Mouse (Mus musculus): Measurements from ENCODE around the gene Slain1. TPM values are rescaled to one million over a fixed set of nuclear protein-coding genes. Genes with fewer than 3 reads are reported as not detected.
"Not testable (repeated sequence)": the region's sequence is repeated elsewhere in the genome, so short reads cannot be mapped to it uniquely, and the experiment has no call there.

Slain1 gene
- polyA plus RNA-seq, 1 experiment = 53.0 TPM

- 85% methylated on average over 1 of the region's 1 CpGs for WGBS
- H3K27me3 ChIP-seq (ENCODE audit: control insufficient read depth, insufficient read depth, low read length) = no peaks in the 10 kb centered on the region
- no peaks in the 10 kb centered on the region for H3K36me3 ChIP-seq (ENCODE audit: control insufficient read depth, insufficient read depth, low read length)
- no peak overlapping the region for H3K27ac ChIP-seq (ENCODE audit: control insufficient read depth, insufficient read depth, low read length)
- TF ChIP-seq POLR2A (IDR thresholded peaks at IDR 0.05; ENCODE audit: control insufficient read depth, extremely low read depth, insufficient read depth, low read length, poor library complexity) (no peak), CTCF (IDR thresholded peaks at IDR 0.05; ENCODE audit: borderline replicate concordance, control insufficient read depth, extremely low read depth, insufficient read depth, low read length, poor library complexity) (no peak)
- no peak overlapping the region for H3K4me3 ChIP-seq (ENCODE audit: control insufficient read depth, insufficient read depth, low read length)
- H3K4me1 ChIP-seq (replicated peaks; ENCODE audit: control insufficient read depth, insufficient read depth, low read length) = no peaks in the 10 kb centered on the region
- DNase-seq = no peak
These were observed 82.6 kb downstream of the Slain1 start for GRCm38 (mm10) chr14:103732626-103733025.

GRCm38 (mm10) chr14:103741216-103741615, 91.2 kb downstream of the Slain1 start:
- Histone ChIP-seq H3K27ac (ENCODE audit: control insufficient read depth, insufficient read depth, low read length) (no peak overlapping the region), H3K27me3 (ENCODE audit: control insufficient read depth, insufficient read depth, low read length) (no peaks in the 10 kb centered on the region), H3K36me3 (ENCODE audit: control insufficient read depth, insufficient read depth, low read length) (no peaks in the 10 kb centered on the region), H3K4me1 (replicated peaks; ENCODE audit: control insufficient read depth, insufficient read depth, low read length) (no peaks in the 10 kb centered on the region; the same call in none of the 2 replicates), H3K4me3 (ENCODE audit: control insufficient read depth, insufficient read depth, low read length) (no peak overlapping the region)
- TF ChIP-seq CTCF (IDR thresholded peaks at IDR 0.05; ENCODE audit: borderline replicate concordance, control insufficient read depth, extremely low read depth, insufficient read depth, low read length, poor library complexity) (no peak), POLR2A (IDR thresholded peaks at IDR 0.05; ENCODE audit: control insufficient read depth, extremely low read depth, insufficient read depth, low read length, poor library complexity) (no peak)
- 65% methylated on average over 7 of the region's 7 CpGs for WGBS
- no peak for DNase-seq

- DNase-seq = no peak
- TF ChIP-seq CTCF (IDR thresholded peaks at IDR 0.05; ENCODE audit: borderline replicate concordance, control insufficient read depth, extremely low read depth, insufficient read depth, low read length, poor library complexity) (no peak), POLR2A (IDR thresholded peaks at IDR 0.05; ENCODE audit: control insufficient read depth, extremely low read depth, insufficient read depth, low read length, poor library complexity) (no peak)
- WGBS = 93% methylated on average over 8 of the region's 8 CpGs
- Histone ChIP-seq H3K4me3 (ENCODE audit: control insufficient read depth, insufficient read depth, low read length) (no peak overlapping the region), H3K27ac (ENCODE audit: control insufficient read depth, insufficient read depth, low read length) (no peak overlapping the region), H3K36me3 (ENCODE audit: control insufficient read depth, insufficient read depth, low read length) (no peaks in the 10 kb centered on the region), H3K27me3 (ENCODE audit: control insufficient read depth, insufficient read depth, low read length) (no peaks in the 10 kb centered on the region), H3K4me1 (replicated peaks; ENCODE audit: control insufficient read depth, insufficient read depth, low read length) (no peaks in the 10 kb centered on the region; the same call in none of the 2 replicates)
These were observed 92.1 kb downstream of the Slain1 start for GRCm38 (mm10) chr14:103742150-103742549.

- no peak for DNase-seq
- no peak for TF ChIP-seq POLR2A (IDR thresholded peaks at IDR 0.05; ENCODE audit: control insufficient read depth, extremely low read depth, insufficient read depth, low read length, poor library complexity)
- no peak for TF ChIP-seq CTCF (IDR thresholded peaks at IDR 0.05; ENCODE audit: borderline replicate concordance, control insufficient read depth, extremely low read depth, insufficient read depth, low read length, poor library complexity)
- Histone ChIP-seq H3K4me3 (ENCODE audit: control insufficient read depth, insufficient read depth, low read length) (no peak overlapping the region), H3K27ac (ENCODE audit: control insufficient read depth, insufficient read depth, low read length) (no peak overlapping the region), H3K4me1 (replicated peaks; ENCODE audit: control insufficient read depth, insufficient read depth, low read length) (no peaks in the 10 kb centered on the region; the same call in 1 of the 2 replicates), H3K36me3 (ENCODE audit: control insufficient read depth, insufficient read depth, low read length) (no peaks in the 10 kb centered on the region), H3K27me3 (ENCODE audit: control insufficient read depth, insufficient read depth, low read length) (no peaks in the 10 kb centered on the region)
- WGBS = 77% methylated on average over 6 of the region's 6 CpGs
These were observed 97.3 kb downstream of the Slain1 start for GRCm38 (mm10) chr14:103747345-103747744.

- not testable (repeated sequence) for H3K4me1 ChIP-seq (replicated peaks; ENCODE audit: control insufficient read depth, insufficient read depth, low read length); H3K4me3 ChIP-seq (ENCODE audit: control insufficient read depth, insufficient read depth, low read length); H3K27ac ChIP-seq (ENCODE audit: control insufficient read depth, insufficient read depth, low read length); DNase-seq; H3K36me3 ChIP-seq (ENCODE audit: control insufficient read depth, insufficient read depth, low read length); H3K27me3 ChIP-seq (ENCODE audit: control insufficient read depth, insufficient read depth, low read length)
- WGBS = 94% methylated on average over 4 of the region's 4 CpGs
These were observed 100.6 kb downstream of the Slain1 start for GRCm38 (mm10) chr14:103750638-103751037.

GRCm38 (mm10) chr14:103751384-103751783, 101.4 kb downstream of the Slain1 start:
- DNase-seq = no peak
- H3K27ac ChIP-seq (ENCODE audit: control insufficient read depth, insufficient read depth, low read length) = no peak overlapping the region
- no peaks in the 10 kb centered on the region for H3K27me3 ChIP-seq (ENCODE audit: control insufficient read depth, insufficient read depth, low read length)
- H3K36me3 ChIP-seq (ENCODE audit: control insufficient read depth, insufficient read depth, low read length) = no peaks in the 10 kb centered on the region
- no peaks in the 10 kb centered on the region for H3K4me1 ChIP-seq (replicated peaks; ENCODE audit: control insufficient read depth, insufficient read depth, low read length)
- H3K4me3 ChIP-seq (ENCODE audit: control insufficient read depth, insufficient read depth, low read length) = no peak overlapping the region
- TF ChIP-seq POLR2A (IDR thresholded peaks at IDR 0.05; ENCODE audit: control insufficient read depth, extremely low read depth, insufficient read depth, low read length, poor library complexity) = no peak
- no peak for TF ChIP-seq CTCF (IDR thresholded peaks at IDR 0.05; ENCODE audit: borderline replicate concordance, control insufficient read depth, extremely low read depth, insufficient read depth, low read length, poor library complexity)

GRCm38 (mm10) chr14:103752773-103753172, 102.7 kb downstream of the Slain1 start:
- Histone ChIP-seq H3K27me3 (ENCODE audit: control insufficient read depth, insufficient read depth, low read length) (no peaks in the 10 kb centered on the region), H3K27ac (ENCODE audit: control insufficient read depth, insufficient read depth, low read length) (no peak overlapping the region), H3K36me3 (ENCODE audit: control insufficient read depth, insufficient read depth, low read length) (no peaks in the 10 kb centered on the region), H3K4me3 (ENCODE audit: control insufficient read depth, insufficient read depth, low read length) (no peak overlapping the region), H3K4me1 (replicated peaks; ENCODE audit: control insufficient read depth, insufficient read depth, low read length) (no peaks in the 10 kb centered on the region)
- no peak for TF ChIP-seq CTCF (IDR thresholded peaks at IDR 0.05; ENCODE audit: borderline replicate concordance, control insufficient read depth, extremely low read depth, insufficient read depth, low read length, poor library complexity)
- no peak for TF ChIP-seq POLR2A (IDR thresholded peaks at IDR 0.05; ENCODE audit: control insufficient read depth, extremely low read depth, insufficient read depth, low read length, poor library complexity)
- 96% methylated on average over 7 of the region's 7 CpGs for WGBS
- DNase-seq = no peak

Measured in thymus, adult 2 months (tissue).